Mouse (Mus musculus) CD4-positive helper T cell, adult 2 months (primary cell): ENCODE measurements around the gene Eif4ebp2.
A peak's percentile ranks its signal among the peaks of the same experiment; 100 is the strongest.

Experiments used
- DNase-seq: peaks from one replicate; pipeline ENCODE4 v3.0.0-alpha.2; 2012; ENCODE audit warnings: low read depth, missing footprints, low spot score

Gene Eif4ebp2

GRCm38 (mm10) chr10:61383021-61383714 lies 69.3 kb downstream of the Eif4ebp2 start, which contains the start of gene Pald1:
Gene Pald1, minus strand, starts transcription at chr10:61383530.
- DNase-seq = peak; percentile 53

- no peak for DNase-seq
These were observed 70.2 kb downstream of the Eif4ebp2 start for GRCm38 (mm10) chr10:61382281-61382731.

- DNase-seq = no peak
These were observed 70.6 kb downstream of the Eif4ebp2 start for GRCm38 (mm10) chr10:61381823-61382222.

GRCm38 (mm10) chr10:61380186-61380585 lies 72.3 kb downstream of the Eif4ebp2 start:
- DNase-seq = no peak

GRCm38 (mm10) chr10:61379340-61380040 lies 73.0 kb downstream of the Eif4ebp2 start:
- DNase-seq = no peak

- DNase-seq = no peak
These were observed 73.8 kb downstream of the Eif4ebp2 start for GRCm38 (mm10) chr10:61378698-61379097.
